Mouse (Mus musculus): ENCODE results near the gene Ints1.

Ints1 gene

GRCm38 (mm10) chr5:139717723-139718122 is 57.8 kb downstream of the Ints1 start:
- peak; percentile 38 for DNase-seq (ENCODE audit: low read depth)

- no peak for DNase-seq (ENCODE audit: low read depth)
These were observed 69.0 kb downstream of the Ints1 start for GRCm38 (mm10) chr5:139706496-139706895.

GRCm38 (mm10) chr5:139702905-139703304 is 72.6 kb downstream of the Ints1 start:
- DNase-seq (ENCODE audit: low read depth), result peak; percentile 29

GRCm38 (mm10) chr5:139702236-139702635 is 73.2 kb downstream of the Ints1 start:
- DNase-seq (ENCODE audit: low read depth), result no peak
